Mouse (Mus musculus): ENCODE measurements around the gene Pacs1.

The Pacs1 gene

DNA sequence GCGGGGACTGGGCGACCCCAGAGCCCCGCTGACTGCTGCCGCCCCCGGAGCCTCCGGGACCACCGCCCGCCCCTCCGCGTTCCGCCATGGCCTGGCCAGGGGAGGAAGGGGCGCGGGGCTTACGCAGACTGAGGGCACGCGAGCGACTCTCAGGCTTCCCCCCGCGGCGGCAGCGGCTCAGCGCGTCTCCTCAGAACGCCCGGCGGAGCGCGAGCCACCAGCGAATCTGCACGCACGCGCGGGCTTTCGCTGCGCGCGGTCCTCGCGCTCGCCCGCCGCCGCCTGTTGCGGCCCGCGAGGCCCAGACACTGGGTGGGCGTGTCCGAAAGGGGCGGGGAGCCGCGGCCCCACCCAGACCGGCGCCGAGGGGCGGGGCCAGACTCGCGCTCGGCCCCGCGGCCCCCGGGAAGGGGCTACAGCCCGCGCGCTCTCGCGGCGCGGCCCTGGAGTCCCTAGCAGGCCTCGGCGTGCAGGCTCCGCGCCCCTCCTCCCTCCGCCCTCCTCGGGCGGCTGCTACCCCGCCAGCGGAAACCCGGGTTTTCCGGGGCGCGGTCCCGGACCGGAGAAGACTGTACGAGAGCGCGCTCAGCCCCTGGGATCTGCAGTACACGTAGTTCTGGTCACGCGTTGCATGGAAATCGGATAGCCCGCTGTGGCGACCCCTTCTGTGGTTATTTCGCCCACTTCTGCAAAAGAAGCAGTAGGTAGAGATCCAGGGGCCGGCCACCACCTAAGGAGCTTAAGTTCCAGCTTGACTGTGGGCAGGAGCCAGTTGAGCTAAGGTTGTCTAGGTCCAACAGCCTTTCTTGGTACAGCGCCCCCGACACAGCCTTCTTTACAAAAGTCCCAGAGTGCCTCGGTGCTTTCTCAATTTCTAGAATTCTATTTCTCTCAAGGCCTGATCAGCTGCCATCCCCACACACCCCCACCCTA lies at the start of gene Pacs1:
Gene Pacs1, minus strand, starts transcription at position 319 of the 933 bp plus-strand sequence.
- DNase-seq (ENCODE audit: low read depth, low spot score): peak; percentile 73

DNA sequence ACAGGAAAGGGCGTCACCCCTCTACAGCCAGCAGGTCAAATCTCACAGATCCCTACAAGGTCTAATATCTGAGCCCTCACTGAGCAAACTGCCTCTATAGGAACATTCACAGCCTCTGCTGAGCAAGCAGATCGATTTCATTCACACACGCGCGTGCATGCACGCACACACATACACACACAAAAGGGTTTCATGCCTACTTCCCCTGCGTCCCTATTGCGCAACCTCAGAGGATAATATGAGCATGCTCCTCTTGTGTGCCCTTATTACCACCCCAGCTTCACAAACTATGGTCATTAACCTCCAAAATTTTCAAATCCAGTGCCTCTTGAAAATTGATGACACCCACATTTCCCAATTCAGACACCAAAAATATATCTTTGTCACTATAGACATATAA lies 40.3 kb upstream of the Pacs1 start:
- DNase-seq (ENCODE audit: low read depth, low spot score): no peak

DNA sequence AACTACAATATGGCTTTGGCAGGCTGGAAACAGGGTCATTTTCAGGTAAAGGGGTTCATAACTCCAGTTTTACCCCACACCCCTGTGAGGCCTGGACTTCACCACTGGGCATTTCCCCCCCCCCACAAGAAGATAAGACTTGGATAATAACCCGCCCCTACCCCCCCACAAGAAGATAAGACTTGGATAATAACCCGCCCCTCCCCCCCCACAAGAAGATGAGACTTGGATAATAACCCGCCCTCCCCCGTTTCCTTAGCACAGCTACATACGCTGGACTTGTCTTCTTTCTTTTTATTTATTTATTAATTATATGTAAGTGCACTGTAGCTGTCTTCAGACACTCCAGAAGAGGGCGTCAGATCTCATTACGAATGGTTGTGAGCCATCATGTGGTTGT lies 36.1 kb upstream of the Pacs1 start:
- peak; percentile 61 for DNase-seq (ENCODE audit: low read depth, low spot score)

DNA sequence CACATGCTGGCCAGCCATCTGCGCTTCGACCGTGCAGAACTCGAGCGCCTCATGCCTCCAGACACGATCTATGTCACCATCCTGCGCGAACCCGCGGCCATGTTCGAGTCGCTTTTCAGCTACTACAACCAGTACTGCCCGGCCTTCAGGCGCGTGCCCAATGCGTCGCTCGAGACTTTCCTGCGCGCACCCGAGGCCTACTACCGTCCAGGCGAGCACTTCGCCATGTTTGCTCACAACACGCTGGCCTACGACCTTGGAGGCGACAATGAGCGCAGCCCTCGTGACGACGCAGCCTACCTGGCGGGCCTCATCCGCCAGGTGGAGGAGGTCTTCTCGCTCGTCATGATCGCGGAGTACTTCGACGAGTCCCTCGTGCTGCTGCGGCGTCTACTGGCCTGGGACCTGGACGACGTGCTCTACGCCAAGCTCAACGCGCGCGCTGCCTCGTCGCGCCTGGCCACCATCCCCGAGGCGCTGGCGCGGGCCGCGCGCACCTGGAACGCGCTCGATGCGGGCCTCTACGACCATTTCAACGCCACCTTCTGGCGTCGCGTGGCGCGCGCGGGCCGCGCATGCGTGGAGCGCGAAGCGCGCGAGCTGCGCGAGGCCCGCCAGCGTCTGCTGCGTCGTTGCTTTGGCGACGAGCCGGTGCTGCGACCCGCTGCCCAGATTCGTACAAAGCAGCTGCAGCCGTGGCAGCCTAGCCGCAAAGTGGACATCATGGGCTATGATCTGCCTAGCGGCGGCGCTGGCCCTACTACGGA lies 34.2 kb upstream of the Pacs1 start:
- no peak for DNase-seq (ENCODE audit: low read depth, low spot score)

DNA sequence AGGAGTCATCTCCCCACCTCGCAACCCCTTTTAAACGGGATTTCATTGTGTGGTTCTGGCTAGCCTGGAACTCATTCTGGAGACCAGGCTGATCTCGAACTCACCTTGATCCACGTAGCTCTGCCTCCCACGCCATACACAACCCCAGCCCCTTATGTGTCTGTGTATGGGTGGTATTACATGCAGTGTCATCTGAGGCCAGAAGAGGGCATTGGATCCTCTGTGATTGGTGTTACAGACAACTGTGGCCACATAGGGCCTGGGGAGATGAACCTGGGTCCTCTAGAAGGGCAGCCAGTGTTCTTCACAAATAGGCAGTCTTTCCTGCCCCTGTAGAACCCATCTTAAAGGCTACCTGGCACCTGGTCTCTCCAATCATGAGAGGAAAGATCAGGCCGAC lies 33.4 kb upstream of the Pacs1 start:
- no peak for DNase-seq (ENCODE audit: low read depth, low spot score)

DNA sequence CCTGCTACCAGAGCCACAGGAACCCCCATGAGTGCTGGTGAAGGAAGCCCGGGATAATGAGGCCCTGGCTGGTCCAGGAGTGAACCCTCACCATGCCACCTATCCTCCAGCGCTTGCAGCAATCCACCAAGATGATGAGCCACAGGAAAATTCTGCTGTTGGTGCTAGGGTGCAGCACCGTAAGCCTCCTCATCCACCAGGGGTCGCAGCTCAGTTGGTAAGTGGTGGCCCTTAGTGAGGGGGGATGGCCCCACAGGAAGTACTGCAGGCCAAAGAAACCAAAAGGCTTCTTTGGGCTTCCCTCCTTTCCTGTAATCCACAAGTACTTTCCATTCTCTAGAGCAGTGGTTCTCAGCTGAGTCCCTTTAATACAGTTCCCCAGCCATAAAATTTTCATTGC lies 29.5 kb upstream of the Pacs1 start:
- no peak for DNase-seq (ENCODE audit: low read depth, low spot score)

DNA sequence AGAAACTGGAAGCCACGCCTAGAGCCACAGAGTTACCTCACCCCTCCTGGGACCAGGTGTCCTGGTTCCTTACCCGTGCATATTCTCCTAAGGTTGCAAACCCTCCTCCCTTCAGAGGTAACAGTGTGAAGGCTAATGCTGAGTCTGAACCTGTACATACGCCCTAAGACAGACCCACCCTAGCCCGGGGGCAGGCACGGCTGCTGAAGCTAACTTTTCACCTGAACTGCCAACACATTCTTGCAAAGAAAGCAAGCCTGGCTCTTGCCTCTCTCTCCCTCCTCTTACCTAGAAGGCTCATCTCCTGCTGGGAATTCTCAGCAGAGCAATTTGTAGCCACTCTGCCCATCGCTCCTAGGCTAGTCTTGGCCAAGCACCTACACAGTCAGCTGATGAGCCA lies 27.7 kb upstream of the Pacs1 start:
- no peak for DNase-seq (ENCODE audit: low read depth, low spot score)

DNA sequence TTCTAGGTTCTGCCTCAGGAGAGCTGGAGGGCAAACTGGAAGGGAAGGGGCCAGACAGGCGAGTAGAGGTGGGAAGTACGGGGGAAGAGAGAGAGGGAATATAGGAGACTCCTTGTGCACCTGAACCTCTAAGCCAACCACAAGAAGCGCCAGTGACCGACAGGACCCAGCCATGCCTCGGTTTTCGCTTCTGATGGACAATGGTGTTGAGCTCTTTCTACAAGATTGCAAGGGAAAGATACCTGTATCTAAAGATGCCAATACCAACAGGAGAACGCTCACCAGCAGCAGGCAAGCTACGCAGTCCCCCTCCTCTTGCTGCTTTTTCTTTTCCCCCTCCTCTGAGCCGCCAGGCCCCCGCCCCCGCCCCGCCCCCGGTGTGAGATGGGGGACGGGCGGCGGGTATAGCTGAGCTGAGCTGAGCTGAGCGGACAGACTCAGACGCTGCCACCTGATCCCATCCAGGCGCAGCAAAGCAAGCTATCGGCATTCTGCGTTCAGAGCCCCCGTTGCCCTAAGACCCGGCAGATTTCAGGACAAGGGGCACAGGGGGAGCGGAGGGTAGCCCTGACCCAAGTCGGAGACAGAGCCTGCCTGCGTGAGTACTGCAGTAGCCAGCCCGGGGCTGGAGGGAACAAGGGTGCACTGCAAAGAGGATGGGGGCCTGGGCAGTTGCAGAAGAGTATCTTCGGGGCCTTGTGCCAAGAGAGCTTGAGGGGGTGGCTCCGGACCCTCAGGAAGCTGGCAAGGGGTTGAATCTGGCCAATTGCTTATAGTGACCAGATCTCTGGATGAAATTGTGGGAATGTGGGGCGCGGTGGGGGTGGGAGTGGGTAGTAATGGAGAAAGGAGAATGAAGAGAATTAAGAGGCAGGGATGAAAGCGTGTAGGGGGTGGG lies 25.2 kb upstream of the Pacs1 start, which contains the start of gene Gal3st3:
Gene Gal3st3, plus strand, starts transcription at position 429 of the 898 bp plus-strand sequence.
- DNase-seq (ENCODE audit: low read depth, low spot score): no peak

DNA sequence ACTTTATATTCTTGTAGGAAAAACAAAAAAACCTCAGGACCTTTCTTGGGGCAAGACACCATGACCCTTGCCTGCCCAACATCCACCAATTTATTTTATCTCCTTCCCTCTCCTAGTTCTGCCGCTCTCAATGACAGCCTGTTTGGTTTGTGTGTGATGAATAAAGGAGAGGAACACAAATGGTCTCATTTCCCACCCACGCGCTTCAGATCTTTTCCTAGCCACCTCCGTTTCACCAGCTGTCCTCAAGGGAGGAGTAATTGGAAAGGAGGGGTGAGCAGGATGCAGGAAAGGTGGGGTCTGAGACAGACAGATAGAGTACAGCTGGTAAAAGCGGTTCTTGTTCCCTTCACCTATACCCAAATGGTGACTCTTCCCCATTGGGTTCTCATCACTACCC lies 23.7 kb upstream of the Pacs1 start:
- DNase-seq (ENCODE audit: low read depth, low spot score): no peak

DNA sequence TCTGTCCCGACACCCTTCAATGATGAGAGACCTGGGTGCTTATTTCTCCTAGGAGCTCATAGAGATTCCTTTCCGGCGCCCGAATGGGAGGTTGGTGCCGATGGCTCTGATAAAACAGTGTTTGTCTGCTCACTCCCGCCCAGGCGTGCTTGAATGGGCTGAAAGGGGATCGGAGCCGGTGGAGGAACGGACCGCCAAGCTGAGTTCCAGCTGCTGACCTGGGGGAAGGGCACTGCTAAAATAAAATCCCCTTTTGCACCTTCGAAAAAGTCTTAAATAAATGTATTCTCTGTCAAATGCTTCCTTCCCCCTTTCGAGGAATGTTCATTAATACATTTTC lies 22.8 kb upstream of the Pacs1 start:
- no peak for DNase-seq (ENCODE audit: low read depth, low spot score)

DNA sequence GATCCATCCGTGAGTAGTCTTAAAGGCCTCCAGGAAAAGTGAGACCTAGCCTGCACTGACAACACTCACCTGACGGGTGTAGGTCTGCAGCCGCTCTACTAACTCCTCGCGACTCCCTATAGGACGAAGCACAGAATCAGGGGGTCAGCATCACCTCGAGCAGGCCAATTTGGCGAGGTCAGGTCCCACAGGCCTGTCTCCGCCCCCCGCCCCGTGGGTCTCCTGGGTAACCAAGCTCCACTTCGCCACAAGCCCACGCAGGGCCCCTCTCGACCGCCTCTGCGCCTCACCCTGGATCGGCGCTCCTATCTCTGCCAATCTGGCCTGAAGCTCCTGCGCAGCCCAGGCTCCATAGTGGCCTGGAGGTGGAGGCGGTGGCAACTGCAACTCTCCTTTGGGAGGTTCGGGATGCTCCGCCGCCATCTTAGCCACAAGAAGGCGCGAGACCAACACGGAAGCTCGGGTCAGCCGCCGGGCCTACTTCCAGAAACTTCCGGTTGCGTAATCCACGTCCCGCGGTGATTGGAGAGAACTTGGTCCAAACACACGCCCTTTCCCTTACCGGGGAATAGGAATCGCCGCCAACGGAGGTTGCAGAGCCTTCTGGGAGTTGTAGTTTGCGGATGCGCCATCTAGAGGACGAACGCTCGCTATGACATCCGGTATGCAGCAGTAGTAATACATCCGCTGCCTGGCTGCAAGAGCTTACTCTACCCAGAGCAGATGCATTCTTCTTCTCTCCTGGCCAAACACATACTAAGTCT lies 22.2 kb upstream of the Pacs1 start, which contains the start of gene Sf3b2:
Gene Sf3b2, minus strand, starts transcription at position 484 of the 764 bp plus-strand sequence.
- DNase-seq (ENCODE audit: low read depth, low spot score): peak; percentile 99

DNA sequence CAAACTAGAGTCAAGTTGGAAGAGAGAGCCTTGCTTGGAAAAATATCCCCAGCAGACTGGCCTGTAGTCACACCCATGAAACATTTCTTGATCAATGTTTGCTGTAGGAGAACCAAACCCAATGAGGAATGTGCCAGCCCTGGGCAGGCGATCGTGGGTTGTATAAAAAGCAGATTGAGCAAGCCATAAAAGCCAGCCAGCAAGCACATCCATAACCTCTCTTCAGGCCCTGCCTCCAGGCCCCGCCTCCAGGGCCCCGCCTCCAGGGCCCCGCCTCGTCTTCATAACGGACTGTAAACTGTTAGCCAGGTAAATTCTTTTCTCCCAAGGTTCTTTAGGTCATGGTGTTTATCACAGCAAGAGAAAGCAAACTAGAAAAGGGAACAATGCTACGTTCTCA lies 5.5 kb upstream of the Pacs1 start:
- DNase-seq (ENCODE audit: low read depth, low spot score): no peak

DNA sequence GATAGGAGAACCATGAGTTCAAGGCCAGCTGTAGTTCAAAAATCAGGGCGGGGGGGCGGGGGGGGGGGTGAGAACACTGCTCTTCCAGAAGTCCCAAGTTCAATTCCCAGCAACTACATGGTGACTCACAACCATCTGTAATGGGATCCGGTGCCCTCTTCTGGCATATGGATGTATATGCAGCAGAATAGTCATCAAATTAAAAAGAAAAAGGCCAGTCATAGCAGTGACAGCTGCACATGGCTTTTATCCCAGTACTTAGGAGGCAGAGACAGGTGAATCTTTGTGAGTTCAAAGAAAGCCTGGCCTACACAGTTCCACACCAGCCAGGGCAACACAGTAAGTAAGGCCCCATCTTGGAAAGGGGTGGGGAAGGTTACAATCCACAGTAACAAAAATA lies 4.2 kb upstream of the Pacs1 start:
- DNase-seq (ENCODE audit: low read depth, low spot score): no peak

DNA sequence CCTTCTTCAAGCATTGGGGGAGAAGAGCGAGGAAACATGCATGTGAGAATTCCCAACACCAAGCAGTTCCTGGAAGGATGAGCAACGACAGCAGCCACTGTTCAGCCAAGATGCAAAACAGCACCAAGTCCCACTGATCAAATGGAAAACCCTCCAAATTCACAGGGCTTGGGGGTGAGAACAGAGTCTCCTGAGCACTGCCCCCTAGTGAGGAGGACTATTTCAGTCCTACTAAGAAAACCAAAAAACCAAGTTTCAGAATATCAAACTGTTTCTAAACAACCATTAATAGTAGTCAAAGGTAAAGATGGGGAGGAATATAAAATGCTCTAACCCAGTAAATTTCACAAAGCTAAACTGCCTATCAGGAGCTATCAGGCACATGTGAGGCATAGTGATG lies 3.6 kb upstream of the Pacs1 start:
- DNase-seq (ENCODE audit: low read depth, low spot score): no peak

DNA sequence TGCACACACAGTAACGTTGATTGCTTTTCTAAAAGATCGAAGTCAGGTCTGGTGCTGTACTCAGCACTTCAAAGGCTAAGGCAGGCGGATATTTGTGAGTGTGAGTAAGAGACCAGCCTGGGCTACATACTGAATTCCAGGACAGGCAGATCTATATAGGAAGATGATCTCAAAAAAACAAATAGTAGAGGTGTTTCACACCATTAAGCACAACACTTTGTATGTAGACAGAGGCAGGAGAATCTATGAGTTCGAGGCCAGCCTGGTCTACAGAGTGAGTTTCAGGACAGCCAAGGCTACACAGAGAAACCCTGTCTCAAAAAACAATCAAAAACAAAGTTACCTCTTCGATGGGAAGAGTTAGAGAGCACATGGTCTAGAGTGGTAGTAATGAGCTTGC lies 2.8 kb upstream of the Pacs1 start:
- no peak for DNase-seq (ENCODE audit: low read depth, low spot score)

DNA sequence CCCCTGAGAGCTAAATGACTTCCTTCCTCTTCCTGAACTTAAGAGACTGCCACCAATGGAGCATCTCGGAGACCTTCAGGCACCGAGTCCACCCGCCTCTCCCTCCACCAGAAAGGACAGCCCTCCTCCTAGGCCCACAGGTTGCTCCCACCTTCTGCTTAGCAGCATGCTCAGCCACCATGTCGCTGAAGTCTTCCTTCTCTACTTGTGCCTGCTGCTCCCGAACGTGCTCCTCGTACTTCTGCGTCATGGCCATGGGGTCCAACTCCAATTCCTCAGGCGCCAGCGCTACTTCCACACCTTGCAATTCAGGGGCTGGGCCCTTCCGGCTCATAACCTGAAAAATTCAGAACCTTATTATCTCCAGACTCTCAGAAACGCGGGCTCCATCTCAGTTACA lies 1.7 kb upstream of the Pacs1 start:
- DNase-seq (ENCODE audit: low read depth, low spot score): no peak

DNA sequence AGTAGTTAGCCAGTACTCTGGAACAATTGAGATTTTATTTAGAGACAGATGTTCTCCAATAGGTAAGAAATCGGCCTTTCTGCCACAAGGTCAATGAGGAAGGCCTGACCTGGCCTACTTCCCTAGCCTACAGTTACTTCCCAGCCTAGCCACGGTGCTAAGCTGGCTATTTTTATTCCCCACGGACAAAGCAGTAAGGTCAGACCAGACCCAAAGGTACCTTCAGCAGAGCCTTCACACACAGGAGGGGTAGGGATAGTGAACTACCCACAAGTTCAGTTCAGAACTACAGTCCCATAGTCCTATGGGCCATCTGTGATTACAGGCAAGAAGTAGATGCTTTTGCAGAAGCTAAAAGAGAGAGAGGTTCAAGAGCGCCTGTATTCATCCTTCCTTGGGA lies 997 bp upstream of the Pacs1 start:
- no peak for DNase-seq (ENCODE audit: low read depth, low spot score)

DNA sequence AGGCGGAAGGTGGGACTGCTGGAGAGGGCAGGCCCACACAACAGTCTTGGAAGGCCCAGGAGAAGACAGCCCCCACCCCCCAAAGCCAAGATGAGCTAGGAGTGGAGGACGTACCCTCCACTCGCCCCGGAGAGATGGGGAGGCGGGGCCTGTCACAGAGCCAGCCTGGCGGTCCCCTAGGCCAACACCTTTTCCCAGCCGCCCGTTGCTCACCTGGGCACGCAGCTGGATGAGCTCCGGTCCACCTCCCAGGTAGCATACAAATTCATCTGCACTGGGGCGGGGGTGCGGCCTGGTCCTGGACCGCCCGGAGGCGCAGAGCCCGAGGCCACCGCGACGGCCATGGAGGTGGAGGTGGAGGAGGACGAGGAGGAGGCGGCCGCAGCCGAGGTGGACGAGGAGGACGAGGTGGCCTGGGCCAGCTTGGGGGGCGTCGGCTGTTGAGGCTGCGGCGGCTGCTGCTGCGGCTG lies 558 bp downstream of the Pacs1 start:
- DNase-seq (ENCODE audit: low read depth, low spot score): no peak

DNA sequence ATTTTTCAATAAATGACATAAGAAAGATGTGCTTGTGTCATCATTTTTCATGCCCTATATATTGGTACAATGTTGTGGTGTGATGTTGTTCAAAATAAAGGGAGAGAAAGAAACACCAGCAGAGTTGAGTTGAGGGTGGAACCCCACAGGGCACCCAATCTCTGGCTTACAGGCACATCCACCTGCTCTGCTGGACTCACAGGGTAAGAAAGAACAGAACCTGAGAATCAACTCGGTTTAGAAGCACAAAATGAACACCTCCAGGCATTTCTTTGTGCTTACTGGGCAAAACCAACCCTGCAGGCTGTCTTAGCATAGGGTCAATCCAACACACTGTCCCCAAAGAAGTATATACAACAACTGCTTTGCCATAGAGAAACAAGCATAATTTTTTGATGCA lies 1.5 kb downstream of the Pacs1 start:
- no peak for DNase-seq (ENCODE audit: low read depth, low spot score)

DNA sequence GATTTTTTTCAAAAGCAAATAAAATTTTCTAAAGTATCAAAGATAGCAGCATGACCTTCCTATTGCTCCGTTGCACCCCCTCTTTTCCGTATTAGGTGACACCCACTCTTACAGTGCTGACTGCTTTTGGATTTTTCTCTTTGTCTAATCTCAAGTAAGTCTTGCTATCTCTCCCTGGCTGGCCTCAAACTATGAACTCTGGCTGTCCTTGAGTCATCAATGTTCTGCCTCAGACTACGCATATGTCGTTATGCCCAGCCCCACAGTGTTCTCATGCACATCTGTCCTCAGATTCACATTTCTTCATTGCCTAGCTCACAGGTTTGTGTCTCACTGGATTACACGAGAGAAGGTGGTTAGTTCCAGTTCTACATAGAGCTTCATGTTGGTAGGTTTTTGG lies 3.5 kb downstream of the Pacs1 start:
- no peak for DNase-seq (ENCODE audit: low read depth, low spot score)

DNA sequence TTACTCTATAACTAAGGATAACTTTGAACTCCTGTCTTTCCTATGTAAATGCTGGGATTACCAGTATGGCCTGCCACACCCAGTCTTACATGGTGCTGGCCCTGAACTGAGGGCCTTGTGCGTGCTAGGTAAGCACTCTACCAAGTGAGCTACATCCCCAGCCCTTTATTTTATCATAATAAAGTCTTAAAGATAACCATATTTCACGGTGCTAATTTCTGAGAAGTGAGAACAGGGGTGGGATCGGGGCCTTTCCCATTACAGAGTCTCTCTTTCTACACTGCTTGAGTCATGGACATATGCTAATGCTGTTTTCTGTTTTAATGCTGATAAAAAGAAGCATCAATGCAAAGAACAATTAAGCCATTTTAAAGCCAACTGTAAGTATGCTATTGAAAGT lies 4.0 kb downstream of the Pacs1 start:
- no peak for DNase-seq (ENCODE audit: low read depth, low spot score)
